Mouse (Mus musculus) spleen, adult 2 months (tissue): ENCODE results near the gene Ndufa3. TPM values are rescaled to one million over a fixed set of nuclear protein-coding genes. Genes with fewer than 3 reads are reported as not detected.

Source experiments
- DNase-seq, 2 experiments: peaks; one replicate each; pipeline versions ENCODE4 v3.0.0 to v3.0.0-alpha.2; 2012 to 2021; ENCODE audit warnings: low spot score in 2 of 2, low read depth in 1 of 2
- H3K27ac ChIP-seq: fragments of 200-500 bp; 2 replicates; pipeline ENCODE4 v1.5.1; 2012; ENCODE audit warnings: low read length, inconsistent platforms; ENCODE audit not compliant: insufficient read depth
- H3K27me3 ChIP-seq: fragments of 200-500 bp; 2 replicates; pipeline ENCODE4 v1.6.1; 2012; ENCODE audit warnings: mild to moderate bottlenecking, moderate library complexity, low read length, inconsistent platforms; ENCODE audit not compliant: control insufficient read depth, insufficient read depth
- H3K36me3 ChIP-seq: fragments of 200-500 bp; 2 replicates; pipeline ENCODE4 v1.6.1; 2012; ENCODE audit warnings: mild to moderate bottlenecking, low read length, inconsistent platforms; ENCODE audit not compliant: control insufficient read depth, insufficient read depth
- H3K4me1 ChIP-seq: fragments of 200-500 bp; 2 replicates; pipeline ENCODE4 v1.6.1; 2011; ENCODE audit warnings: inconsistent platforms; ENCODE audit not compliant: control insufficient read depth, insufficient read depth, insufficient read length
- H3K4me3 ChIP-seq: fragments of 200-500 bp; 2 replicates; pipeline ENCODE4 v1.5.1; 2011; ENCODE audit warnings: mild to moderate bottlenecking, inconsistent platforms; ENCODE audit not compliant: insufficient read depth, insufficient read length; ENCODE audit errors: extremely low read depth
- CTCF ChIP-seq: fragments of 200-500 bp; IDR thresholded peaks from 2 replicates; pipeline ENCODE4 v1.5.1; 2011; ENCODE audit warnings: mild to moderate bottlenecking, inconsistent platforms; ENCODE audit not compliant: insufficient read depth, insufficient read length, insufficient replicate concordance; ENCODE audit errors: extremely low read depth
- POLR2A ChIP-seq: fragments of 200-500 bp; IDR thresholded peaks from 2 replicates; pipeline ENCODE4 v1.6.1; 2011; ENCODE audit warnings: low read depth, low read length, inconsistent platforms
- WGBS: fragments of 180-500 bp; shearing (Covaris S2); methylation state at CpG from one replicate; pipeline ENCODE4 v1.1.7; 2018; 5-methylcytosine and 5-hydroxymethylcytosine counted together
- polyA plus RNA-seq: library from polyadenylated mRNA; depleted of rRNA; stranded (reverse); fragments of >200 nt; gene quantifications from 2 replicates; pipeline ENCODE4 v1.2.3, GENCODE M21; 2012; rRNA removed

The Ndufa3 gene
- polyA plus RNA-seq, 1 experiment: 124 TPM

DNA sequence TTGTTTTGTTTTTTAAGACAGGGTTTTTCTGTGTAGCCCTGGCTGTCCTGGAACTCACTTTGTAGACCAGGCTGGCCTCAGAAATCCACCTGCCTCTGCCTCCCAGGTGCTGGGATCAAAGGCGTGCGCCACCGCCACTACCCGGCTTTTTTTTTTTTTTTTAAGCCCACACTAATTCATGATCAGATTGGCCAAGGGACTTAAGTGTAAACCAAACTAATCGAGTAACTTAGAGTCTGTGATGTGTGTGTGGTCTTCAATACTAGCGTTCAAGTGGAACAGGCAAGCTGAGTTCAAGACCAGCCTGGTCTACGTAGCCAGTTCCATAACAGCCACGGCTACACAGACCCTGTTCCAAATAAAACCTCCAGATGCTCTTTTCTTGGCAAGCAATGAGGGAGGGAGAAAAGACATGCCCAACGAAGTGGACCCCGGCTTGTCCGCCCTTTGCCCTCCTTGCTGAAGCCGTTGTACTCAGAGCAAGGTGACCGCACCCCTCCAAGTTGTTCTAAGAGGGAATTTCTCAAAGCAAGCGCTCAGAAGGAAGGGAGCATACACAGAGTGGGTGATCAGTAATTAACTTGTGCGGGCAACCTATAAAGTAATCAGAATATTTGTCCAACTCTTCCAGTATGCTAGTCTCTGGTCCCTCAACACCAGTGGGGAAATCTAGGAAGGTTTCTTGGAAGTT lies 47.5 kb downstream of the Ndufa3 start:
- H3K36me3 ChIP-seq: peaks cover 20% of the 10 kb centered on the region
- no peaks in the 10 kb centered on the region for H3K27me3 ChIP-seq
- peak overlapping the region; percentile 76; the same call in 1 of the 2 replicates for H3K27ac ChIP-seq
- peak overlapping the region; percentile 86 for H3K4me3 ChIP-seq
- TF ChIP-seq POLR2A: no peak
- TF ChIP-seq CTCF: no peak
- 19% methylated on average over 15 of the region's 15 CpGs for WGBS
- no peaks in the 10 kb centered on the region; the same call in 1 of the 2 replicates for H3K4me1 ChIP-seq
- DNase-seq: no peak

DNA sequence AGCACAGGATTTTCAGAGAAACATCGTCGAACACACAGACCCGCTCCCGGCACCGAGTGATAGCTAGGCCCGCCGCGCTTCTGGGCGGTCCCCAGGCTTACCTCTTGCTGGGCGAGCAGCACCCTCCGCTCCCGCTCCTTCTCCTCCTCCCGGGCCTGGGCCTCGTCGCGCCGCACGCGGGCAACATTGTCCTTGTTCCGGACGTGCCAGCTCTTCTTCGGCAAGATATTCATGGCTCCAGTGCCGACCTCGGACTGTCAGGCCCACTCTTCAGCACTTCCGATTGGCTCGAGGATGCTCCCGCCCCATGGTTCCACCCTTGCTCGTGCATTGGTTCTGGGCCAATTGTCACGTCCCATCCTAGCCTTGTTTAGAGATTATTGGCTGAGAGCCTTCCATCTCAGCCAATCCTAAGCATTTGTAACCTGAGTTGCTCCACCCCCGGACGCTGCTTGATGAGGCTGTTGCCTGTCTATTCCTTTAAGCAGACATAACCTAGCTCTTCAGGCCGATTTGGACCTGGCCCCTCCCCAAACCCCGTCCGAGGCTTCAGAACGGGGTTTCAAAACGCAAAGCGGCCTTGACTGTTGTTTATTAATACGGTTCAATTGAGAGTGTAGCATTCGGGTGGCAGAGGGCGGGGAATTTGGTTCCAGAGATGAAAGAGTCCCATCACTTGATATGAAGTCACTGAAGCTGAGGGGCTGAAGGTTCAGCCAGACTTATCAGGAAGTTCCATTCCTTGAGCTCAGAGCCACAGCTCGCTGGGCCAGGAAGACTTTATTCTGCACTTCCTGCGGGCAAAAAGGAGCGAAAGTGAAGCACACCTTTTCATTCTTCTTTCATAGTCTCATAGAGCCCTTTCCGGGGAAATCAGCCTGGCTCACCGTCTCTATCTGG lies 48.3 kb downstream of the Ndufa3 start, which contains the start of gene Leng1:
TSS of gene Leng1 (minus strand) at position 626 of the 900 bp plus-strand sequence.
- Histone ChIP-seq H3K4me1 (no peaks in the 10 kb centered on the region; the same call in 1 of the 2 replicates), H3K4me3 (peak within 1 kb of the TSS; percentile 86), H3K36me3 (peaks cover 15% of the 10 kb centered on the region), H3K27ac (peak within 1 kb of the TSS; percentile 85), H3K27me3 (no peaks in the 10 kb centered on the region)
- WGBS: 2% methylated on average over 45 of the region's 45 CpGs
- no peak for TF ChIP-seq CTCF
- peak; percentile 76 for TF ChIP-seq POLR2A
- DNase-seq: peak; percentile 91 to 94

- Histone ChIP-seq H3K27ac (no peak overlapping the region), H3K36me3 (peaks cover 7% of the 10 kb centered on the region), H3K27me3 (no peaks in the 10 kb centered on the region), H3K4me3 (no peak overlapping the region), H3K4me1 (no peaks in the 10 kb centered on the region; the same call in 1 of the 2 replicates)
- TF ChIP-seq CTCF (no peak), POLR2A (no peak)
- no peak for DNase-seq
- 40% methylated on average over 14 of the region's 14 CpGs for WGBS
These were observed 49.8 kb downstream of the Ndufa3 start for GRCm38 (mm10) chr7:3666921-3667391.

Other genes starting within 250 kb of the Ndufa3 start
- gene Cacng8, start 226.7 kb upstream of the Ndufa3 start, polyA plus RNA-seq: 1.8 and 3.0 TPM in 2 replicates
- 0.11 and 0.15 TPM in 2 replicates for gene Cacng6, start 193.2 kb upstream of the Ndufa3 start, polyA plus RNA-seq
- gene Tarm1, start 114.7 kb upstream of the Ndufa3 start, polyA plus RNA-seq: 0.48 and 0.54 TPM in 2 replicates
- 0.14 and 0.15 TPM in 2 replicates for gene Oscar, start 1.2 kb upstream of the Ndufa3 start, polyA plus RNA-seq
- 6.8 TPM in 2 replicates for gene Tfpt, start 12.6 kb downstream of the Ndufa3 start, polyA plus RNA-seq
- 24.1 and 27.8 TPM in 2 replicates for gene Prpf31, start 12.6 kb downstream of the Ndufa3 start, polyA plus RNA-seq
- 94.1 and 111 TPM in 2 replicates for gene Cnot3, start 27.9 kb downstream of the Ndufa3 start, polyA plus RNA-seq
- 1.8 and 2.3 TPM in 2 replicates for gene Leng1, start 48.5 kb downstream of the Ndufa3 start, polyA plus RNA-seq
- gene Tmc4, start 60.2 kb downstream of the Ndufa3 start, polyA plus RNA-seq: 7.6 and 8.4 TPM in 2 replicates
- 29.2 and 47.1 TPM in 2 replicates for gene Tsen34, start 75.5 kb downstream of the Ndufa3 start, polyA plus RNA-seq
- 57.0 and 57.2 TPM in 2 replicates for gene Mboat7, start 76.2 kb downstream of the Ndufa3 start, polyA plus RNA-seq
- 1,349 and 2,225 TPM in 2 replicates for gene Rps9, start 86.6 kb downstream of the Ndufa3 start, polyA plus RNA-seq
- gene Pirb, start 103.0 kb downstream of the Ndufa3 start, polyA plus RNA-seq: 51.9 and 72.4 TPM in 2 replicates
- 3.7 and 4.5 TPM in 2 replicates for gene Gm15448, start 208.3 kb downstream of the Ndufa3 start, polyA plus RNA-seq
- 5.0 and 13.3 TPM in 2 replicates for gene Pira2, start 227.7 kb downstream of the Ndufa3 start, polyA plus RNA-seq